Mouse (Mus musculus) adrenal gland, postnatal 0 days (tissue): Measurements from ENCODE around the gene Kcnmb4. TPM values are rescaled to one million over a fixed set of nuclear protein-coding genes. Genes with fewer than 3 reads are reported as not detected.

Source experiments
- polyA plus RNA-seq: library from polyadenylated mRNA; unstranded; fragments of >200 nt; fragmentation: Nextera tagmentation; extraction: Ambion mirVana; gene quantifications from 2 replicates; pipeline ENCODE4 v1.2.1, GENCODE M21; 2015

The Kcnmb4 gene
- polyA plus RNA-seq = 3.2 and 9.5 TPM in 2 replicates

DNA sequence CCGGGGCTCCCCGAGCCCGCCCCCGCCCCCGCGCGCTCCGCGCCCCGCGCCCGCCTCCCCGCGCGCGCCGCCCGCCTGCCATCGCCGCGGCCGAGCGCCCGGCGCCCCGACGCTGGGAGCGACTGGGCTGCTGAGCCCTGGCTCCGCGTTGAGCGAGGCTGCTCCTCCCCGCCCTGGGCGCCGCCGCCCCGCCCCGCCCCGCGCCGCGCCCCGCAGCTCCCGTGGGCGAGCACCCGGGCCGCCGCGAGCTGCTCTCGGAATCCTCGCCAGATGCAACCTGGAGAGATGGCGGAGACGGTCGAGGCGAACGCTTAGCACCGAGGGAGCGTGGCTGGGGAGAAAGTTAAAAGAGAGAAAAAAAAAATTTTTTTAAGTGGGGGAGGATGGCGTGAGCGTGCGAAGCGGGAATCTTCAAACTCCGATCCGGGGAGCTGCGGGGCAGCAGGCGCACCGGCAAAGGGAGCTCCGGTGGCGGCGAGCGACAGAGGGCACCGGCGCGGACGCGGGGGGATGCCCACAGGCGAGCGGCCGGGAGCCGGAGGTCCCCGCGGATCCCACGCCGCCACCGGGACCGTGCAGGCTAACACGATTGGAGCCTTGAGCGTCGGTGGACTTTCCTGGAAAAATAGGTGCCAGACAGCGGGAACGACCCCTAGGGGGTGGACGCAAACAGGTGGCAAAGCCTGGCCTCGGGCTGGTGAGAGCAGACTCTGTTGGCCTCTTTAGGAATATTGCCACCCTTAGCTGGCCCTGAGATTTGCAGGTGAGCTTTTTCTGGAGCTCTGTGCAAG is at the start of gene Kcnmb4:
Gene Kcnmb4 (minus strand): TSS at position 120 of the 791 bp plus-strand sequence.

Other genes with a start within 250 kb of the Kcnmb4 start
- gene Ptprb, start 198.4 kb downstream of the Kcnmb4 start, polyA plus RNA-seq = 2.3 and 4.3 TPM in 2 replicates
- gene Cnot2, start 107.6 kb upstream of the Kcnmb4 start, polyA plus RNA-seq = 46.2 and 59.5 TPM in 2 replicates